Mouse (Mus musculus) ES-E14 (cell line): ENCODE measurements around the gene Zer1.

Source experiments
- HCFC1 ChIP-seq: IDR thresholded peaks from 2 replicates; pipeline ENCODE4 v1.6.1; 2012; ENCODE audit warnings: low read length, inconsistent platforms, borderline replicate concordance; ENCODE audit not compliant: insufficient read depth
- ZC3H11A ChIP-seq: IDR thresholded peaks from 2 replicates; pipeline ENCODE4 v1.6.1; 2012; ENCODE audit warnings: low read depth, mild to moderate bottlenecking, inconsistent platforms, low read length, borderline replicate concordance

GRCm38 (mm10) chr2:30067962-30068361, 56.4 kb downstream of the Zer1 start:
- TF ChIP-seq ZC3H11A (no peak), HCFC1 (no peak)
